Mouse (Mus musculus) forebrain, embryonic 14.5 days (tissue): ENCODE data around the gene Snx30. TPM values are rescaled to one million over a fixed set of nuclear protein-coding genes. Genes with fewer than 3 reads are reported as not detected.

ENCODE experiments used
- ATAC-seq: fragments of 200-750 bp; cut with Nextera tagmentation; 2 replicates; pipeline ENCODE4 v1.8.0; 2017; ENCODE audit warnings: mild to moderate bottlenecking, moderate library complexity
- DNase-seq: peaks from one replicate; pipeline ENCODE4 v3.0.0-alpha.2; 2015; ENCODE audit warnings: low spot score
- H3K27ac ChIP-seq: fragments of 300-500 bp; sonication (generic); 2 replicates; pipeline ENCODE4 v1.5.1; 2014; ENCODE audit warnings: low read depth, mild to moderate bottlenecking, control low read depth, low read length, moderate library complexity
- H3K27me3 ChIP-seq: fragments of 300-500 bp; sonication (generic); replicated peaks from 2 replicates; pipeline ENCODE4 v1.6.1; 2014; ENCODE audit warnings: low read length, control low read depth, mixed read lengths; ENCODE audit not compliant: control insufficient read depth, insufficient read depth
- H3K36me3 ChIP-seq: fragments of 300-500 bp; sonication (generic); 2 replicates; pipeline ENCODE4 v1.6.1; 2014; ENCODE audit warnings: low read length, control low read depth; ENCODE audit not compliant: control insufficient read depth, insufficient read depth
- H3K4me1 ChIP-seq: fragments of 300-500 bp; sonication (generic); 2 replicates; pipeline ENCODE4 v1.6.1; 2014; ENCODE audit warnings: antibody characterized with exemption, low read length, control low read depth; ENCODE audit not compliant: control insufficient read depth, insufficient read depth
- H3K4me2 ChIP-seq: fragments of 300-500 bp; sonication (generic); 2 replicates; pipeline ENCODE4 v1.6.1; 2014; ENCODE audit warnings: mild to moderate bottlenecking, control low read depth, low read length
- H3K4me3 ChIP-seq: fragments of 300-500 bp; sonication (generic); 2 replicates; pipeline ENCODE4 v1.5.1; 2014; ENCODE audit warnings: low read depth, low read length, control low read depth
- H3K9ac ChIP-seq: fragments of 300-500 bp; sonication (generic); 2 replicates; pipeline ENCODE4 v1.6.1; 2014; ENCODE audit warnings: mild to moderate bottlenecking, low read length, control low read depth, moderate library complexity
- H3K9me3 ChIP-seq: fragments of 300-500 bp; sonication (generic); replicated peaks from 2 replicates; pipeline ENCODE4 v1.6.1; 2016; ENCODE audit warnings: low read length, control low read depth, mixed read lengths; ENCODE audit not compliant: control insufficient read depth
- WGBS: fragments of 180-500 bp; shearing (Covaris S2); extraction: QIAGEN DNeasy Blood & Tissue Kit; methylation state at CpG from one replicate; pipeline ENCODE4 v1.1.7; 2014; 5-methylcytosine and 5-hydroxymethylcytosine counted together
- polyA plus RNA-seq: library from polyadenylated mRNA; unstranded; fragments of >200 nt; fragmentation: Nextera tagmentation; extraction: Ambion mirVana; gene quantifications from 2 replicates; pipeline ENCODE4 v1.2.1, GENCODE M21; 2014

Snx30 gene
- polyA plus RNA-seq, 1 experiment from 2014 or later, result 9.8 TPM

DNA sequence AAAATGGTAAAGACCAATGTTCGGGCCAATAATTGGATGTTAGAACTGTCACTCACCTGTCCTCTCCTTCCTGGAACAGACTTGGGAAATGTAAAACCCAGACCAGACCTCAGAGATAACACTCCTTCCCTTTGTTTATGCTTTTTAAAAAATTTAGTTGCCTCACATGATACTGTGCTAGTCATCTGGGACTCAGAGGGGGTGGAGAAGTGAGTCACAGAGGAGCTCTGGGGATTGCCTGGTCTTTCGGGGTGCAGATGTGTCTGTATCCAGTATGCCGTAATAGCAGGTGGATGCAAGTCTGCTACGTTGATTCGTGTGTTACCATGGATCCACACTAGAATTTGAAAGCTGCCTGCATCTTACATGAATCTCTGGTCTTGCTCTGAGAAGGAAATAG lies 87.1 kb downstream of the Snx30 start:
- Histone ChIP-seq H3K9ac (no peak overlapping the region), H3K27ac (no peak overlapping the region), H3K4me1 (no peaks in the 10 kb centered on the region), H3K9me3 (no peaks in the 10 kb centered on the region), H3K4me2 (no peak overlapping the region), H3K36me3 (peaks cover 9% of the 10 kb centered on the region; the same call in 1 of the 2 replicates), H3K4me3 (no peak overlapping the region), H3K27me3 (no peaks in the 10 kb centered on the region)
- ATAC-seq (no peak), DNase-seq (no peak)
- 91% methylated on average over 5 of the region's 5 CpGs for WGBS

DNA sequence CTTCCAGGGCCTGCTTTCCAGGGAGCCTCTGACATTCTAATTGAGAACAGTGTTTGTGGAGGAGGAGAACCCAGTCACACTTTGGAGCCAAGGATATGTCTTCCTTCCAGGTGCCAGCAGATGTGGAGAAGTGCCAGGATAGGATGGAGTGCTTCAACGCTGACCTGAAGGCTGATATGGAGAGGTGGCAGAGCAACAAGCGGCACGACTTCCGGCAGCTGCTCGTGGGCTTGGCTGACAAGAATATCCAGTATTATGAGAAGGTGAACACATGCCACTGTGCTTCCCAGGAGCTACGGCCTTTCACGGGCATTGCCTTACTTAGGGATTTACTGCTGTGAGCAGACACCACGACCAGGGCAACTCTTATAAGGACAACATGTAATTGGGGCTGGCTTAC lies 88.8 kb downstream of the Snx30 start:
- 92% methylated on average over 8 of the region's 8 CpGs for WGBS
- H3K4me1 ChIP-seq, result no peaks in the 10 kb centered on the region
- no peaks in the 10 kb centered on the region for H3K9me3 ChIP-seq
- no peak for ATAC-seq
- no peak overlapping the region for H3K27ac ChIP-seq
- H3K27me3 ChIP-seq, result no peaks in the 10 kb centered on the region
- no peak overlapping the region for H3K4me2 ChIP-seq
- H3K36me3 ChIP-seq, result peaks cover 12% of the 10 kb centered on the region; the same call in 1 of the 2 replicates
- no peak overlapping the region for H3K4me3 ChIP-seq
- no peak for DNase-seq
- H3K9ac ChIP-seq, result no peak overlapping the region

DNA sequence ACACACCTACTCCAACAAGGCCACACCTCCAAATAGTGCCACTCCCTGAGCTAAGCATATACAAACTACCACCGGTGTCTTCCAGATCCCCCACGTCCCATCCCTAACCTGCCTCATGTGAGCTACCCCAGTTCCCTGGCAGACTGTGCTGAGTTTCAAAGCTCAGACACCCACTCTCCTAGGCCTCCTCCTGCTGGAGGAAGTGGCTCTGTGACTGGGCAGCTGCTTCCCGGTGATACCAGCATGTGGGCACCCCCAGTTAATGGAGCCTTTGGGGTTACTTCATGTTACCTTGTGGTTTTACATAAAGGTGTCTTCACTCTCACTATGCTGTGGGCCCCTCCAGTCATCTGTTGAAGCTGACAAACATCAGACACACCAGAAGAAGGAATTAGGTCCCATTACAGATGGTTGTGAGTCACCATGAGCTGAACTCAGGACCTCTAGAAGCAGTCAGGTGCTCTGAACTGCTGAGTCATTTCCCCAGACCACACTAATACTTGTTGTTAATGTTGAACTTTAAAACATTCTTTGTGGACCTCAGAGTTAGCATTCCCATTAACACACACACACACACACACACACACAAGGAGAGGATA lies 89.4 kb downstream of the Snx30 start:
- H3K36me3 ChIP-seq, result peaks cover 12% of the 10 kb centered on the region; the same call in 1 of the 2 replicates
- no peak overlapping the region for H3K4me3 ChIP-seq

DNA sequence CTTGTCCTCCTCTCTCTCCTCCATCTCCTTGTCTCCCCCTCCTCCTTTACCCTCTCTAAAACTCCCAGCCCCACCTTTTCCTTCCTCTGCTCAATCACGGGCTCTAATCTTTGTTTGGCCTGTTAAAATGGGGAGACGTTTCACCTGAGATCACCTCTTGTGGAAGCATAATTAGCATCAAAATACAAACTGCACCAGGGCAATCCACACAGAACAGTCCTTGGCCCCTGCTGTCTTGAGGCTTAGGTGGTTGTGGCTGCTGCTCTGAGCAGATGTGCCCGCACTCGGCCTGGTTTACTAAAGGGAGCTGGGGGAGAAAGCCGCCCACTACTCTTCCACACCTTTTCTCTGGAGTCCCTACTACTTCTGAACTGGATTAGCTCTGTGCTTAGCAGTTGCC lies 90.4 kb downstream of the Snx30 start:
- DNase-seq (no peak), ATAC-seq (no peak)
- Histone ChIP-seq H3K27me3 (no peaks in the 10 kb centered on the region), H3K4me1 (no peaks in the 10 kb centered on the region), H3K9me3 (no peaks in the 10 kb centered on the region), H3K36me3 (peaks cover 12% of the 10 kb centered on the region; the same call in 1 of the 2 replicates), H3K4me2 (no peak overlapping the region), H3K4me3 (no peak overlapping the region), H3K9ac (no peak overlapping the region), H3K27ac (no peak overlapping the region)
- WGBS, result 56% methylated on average over 5 of the region's 5 CpGs

More for the DNA sequence above, 89.4 kb downstream of the Snx30 start:
- no peaks in the 10 kb centered on the region for H3K4me1 ChIP-seq
- ATAC-seq, result no peak
- no peak overlapping the region for H3K27ac ChIP-seq
- no peak overlapping the region for H3K9ac ChIP-seq
- H3K4me2 ChIP-seq, result no peak overlapping the region
- H3K9me3 ChIP-seq, result no peaks in the 10 kb centered on the region
- no peak for DNase-seq
- 94% methylated on average over 3 of the region's 3 CpGs for WGBS
- no peaks in the 10 kb centered on the region for H3K27me3 ChIP-seq

DNA sequence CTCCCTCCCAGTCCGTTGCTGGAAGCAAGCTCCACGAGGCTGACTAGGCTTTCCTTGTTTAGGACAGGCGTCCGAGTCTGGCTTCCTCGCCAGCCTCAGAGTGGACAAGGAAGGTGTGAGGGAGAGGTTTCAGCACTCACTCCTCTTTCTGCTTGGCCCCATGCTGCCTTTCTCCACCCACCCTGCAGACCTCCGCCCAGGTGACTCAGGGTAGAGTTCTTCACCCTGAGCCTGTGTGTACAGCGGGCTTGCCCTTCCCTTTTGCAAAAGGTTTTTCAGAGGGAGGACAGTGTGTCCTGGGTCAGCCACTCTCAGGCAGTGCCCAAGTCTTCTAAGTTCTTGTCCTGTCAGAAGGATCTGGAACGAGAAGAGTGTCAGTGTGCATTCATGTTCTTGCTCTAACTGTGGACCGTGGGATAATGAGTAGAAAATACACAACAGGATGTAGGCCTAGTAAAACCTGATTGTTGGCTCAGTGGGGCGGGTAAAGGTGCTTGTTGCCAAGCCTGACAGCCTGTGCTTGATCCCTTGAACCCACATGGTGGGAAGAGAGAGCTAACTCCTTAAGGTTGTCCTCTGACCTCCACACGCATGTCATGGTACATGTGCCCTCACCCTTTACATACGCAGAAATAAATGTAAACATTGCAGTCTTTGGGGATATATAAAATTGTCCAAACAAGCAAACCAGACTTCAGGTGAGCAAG lies 92.3 kb downstream of the Snx30 start:
- no peak overlapping the region for H3K9ac ChIP-seq
- no peaks in the 10 kb centered on the region for H3K27me3 ChIP-seq
- no peaks in the 10 kb centered on the region for H3K9me3 ChIP-seq
- 94% methylated on average over 12 of the region's 12 CpGs for WGBS
- no peak for ATAC-seq
- no peaks in the 10 kb centered on the region for H3K4me1 ChIP-seq
- no peak overlapping the region for H3K27ac ChIP-seq
- H3K4me3 ChIP-seq, result no peak overlapping the region
- H3K36me3 ChIP-seq, result peaks cover 12% of the 10 kb centered on the region; the same call in 1 of the 2 replicates
- DNase-seq, result no peak
- no peak overlapping the region for H3K4me2 ChIP-seq

DNA sequence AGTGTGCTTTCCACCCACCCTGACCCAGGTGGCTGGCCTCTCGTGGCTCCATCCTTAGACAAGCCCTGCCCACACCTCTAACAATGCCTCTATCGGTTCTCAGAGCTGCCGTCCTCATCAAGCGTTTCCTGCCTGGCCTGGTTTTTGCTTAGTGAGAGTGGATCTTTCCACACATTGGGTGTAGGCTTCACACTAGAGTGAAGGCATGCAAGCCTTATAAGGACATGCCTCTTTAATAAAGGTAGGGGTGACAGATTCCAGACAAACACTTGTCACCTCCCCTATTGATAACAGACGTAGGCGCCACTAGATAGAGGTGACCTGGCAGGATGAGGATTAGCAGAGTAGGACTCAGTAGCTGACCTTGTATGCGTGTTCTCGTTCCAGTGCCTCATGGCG lies 92.9 kb downstream of the Snx30 start:
- no peak overlapping the region for H3K4me2 ChIP-seq
- H3K4me3 ChIP-seq, result no peak overlapping the region
- WGBS, result 89% methylated on average over 9 of the region's 9 CpGs
- no peak overlapping the region for H3K27ac ChIP-seq
- DNase-seq (no peak), ATAC-seq (no peak)
- H3K4me1 ChIP-seq, result no peaks in the 10 kb centered on the region
- peaks cover 12% of the 10 kb centered on the region; the same call in 1 of the 2 replicates for H3K36me3 ChIP-seq
- H3K9ac ChIP-seq, result no peak overlapping the region
- no peaks in the 10 kb centered on the region for H3K27me3 ChIP-seq
- H3K9me3 ChIP-seq, result no peaks in the 10 kb centered on the region

DNA sequence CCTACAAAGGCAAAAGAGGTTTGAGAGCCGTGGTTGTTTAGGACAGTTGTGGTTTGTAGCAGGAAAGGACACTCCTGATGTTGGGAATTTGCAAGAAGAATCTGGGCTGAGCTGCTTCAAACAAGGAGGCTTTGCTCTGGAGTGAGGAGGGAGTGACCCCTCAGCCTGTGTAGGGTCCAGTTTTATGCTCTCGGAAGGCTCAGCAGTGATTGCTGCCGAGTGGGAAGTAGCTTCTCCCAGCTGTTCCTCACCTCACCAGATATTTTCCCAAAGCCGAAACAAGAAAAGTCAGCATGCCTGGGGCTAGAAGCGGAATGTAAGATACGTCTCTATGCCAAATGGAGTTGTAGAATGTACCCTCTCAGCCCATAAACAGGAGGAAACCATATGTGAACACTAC lies 96.2 kb downstream of the Snx30 start:
- no peak for ATAC-seq
- whole genome bisulfite sequencing, result 90% methylated on average over 6 of the region's 6 CpGs
- no peak overlapping the region for H3K4me3 ChIP-seq
- H3K9me3 ChIP-seq, result no peaks in the 10 kb centered on the region
- H3K27me3 ChIP-seq, result no peaks in the 10 kb centered on the region
- no peaks in the 10 kb centered on the region for H3K4me1 ChIP-seq
- H3K4me2 ChIP-seq, result no peak overlapping the region
- H3K9ac ChIP-seq, result no peak overlapping the region
- H3K36me3 ChIP-seq, result peaks cover 3% of the 10 kb centered on the region; the same call in 1 of the 2 replicates
- DNase-seq, result no peak
- H3K27ac ChIP-seq, result no peak overlapping the region

DNA sequence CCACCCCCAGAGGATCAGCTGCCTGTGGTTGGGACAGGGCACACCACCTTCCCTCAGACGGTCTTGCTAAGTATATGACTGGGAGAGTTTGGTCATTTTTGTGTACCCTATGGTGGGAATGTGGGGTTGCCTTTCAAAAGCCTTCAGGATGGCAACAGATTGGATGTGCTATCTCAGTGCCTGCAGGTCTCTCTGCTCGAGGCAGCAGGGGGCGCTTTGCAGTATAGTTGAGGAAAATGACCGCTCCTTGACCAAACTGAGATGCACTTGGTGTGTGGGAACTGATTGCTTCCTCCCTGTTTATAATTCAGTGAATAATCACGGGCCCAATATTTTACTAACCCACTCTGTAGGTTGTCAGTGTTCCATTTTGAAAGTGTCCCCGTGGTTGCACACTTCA lies 96.9 kb downstream of the Snx30 start:
- ATAC-seq (no peak), DNase-seq (no peak)
- 70% methylated on average over 6 of the region's 6 CpGs for WGBS
- Histone ChIP-seq H3K27me3 (no peaks in the 10 kb centered on the region), H3K9me3 (no peaks in the 10 kb centered on the region), H3K27ac (no peak overlapping the region), H3K9ac (no peak overlapping the region), H3K36me3 (peaks cover 3% of the 10 kb centered on the region; the same call in 1 of the 2 replicates), H3K4me2 (no peak overlapping the region), H3K4me3 (no peak overlapping the region), H3K4me1 (no peaks in the 10 kb centered on the region)

DNA sequence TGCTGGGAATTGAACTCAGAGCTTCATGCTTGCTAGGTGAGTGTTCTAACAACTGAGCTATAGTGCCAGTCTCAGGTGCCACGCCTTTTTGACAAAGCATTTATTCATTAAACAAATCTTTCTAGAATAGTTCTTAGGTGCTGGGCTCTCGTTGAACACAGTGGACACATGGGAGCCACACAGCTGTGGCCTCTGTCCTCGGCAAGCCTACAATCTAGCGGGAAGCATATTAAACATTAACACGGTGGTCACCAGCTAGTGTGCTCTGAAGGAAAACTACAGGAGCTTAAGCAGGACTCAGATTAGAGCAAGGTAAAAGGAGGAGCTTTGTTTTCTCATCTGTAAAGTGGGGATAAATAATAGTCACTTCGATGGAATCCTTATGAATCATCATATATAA lies 101.5 kb downstream of the Snx30 start:
- DNase-seq (no peak), ATAC-seq (no peak)
- H3K4me3 ChIP-seq, result no peak overlapping the region
- no peaks in the 10 kb centered on the region for H3K9me3 ChIP-seq
- WGBS, result 86% methylated on average over 6 of the region's 6 CpGs
- H3K36me3 ChIP-seq, result no peaks in the 10 kb centered on the region
- no peaks in the 10 kb centered on the region for H3K27me3 ChIP-seq
- no peaks in the 10 kb centered on the region for H3K4me1 ChIP-seq
- no peak overlapping the region for H3K27ac ChIP-seq
- no peak overlapping the region for H3K9ac ChIP-seq
- H3K4me2 ChIP-seq, result no peak overlapping the region
